Mouse (Mus musculus): ENCODE measurements around the gene Pdpr.

DNA sequence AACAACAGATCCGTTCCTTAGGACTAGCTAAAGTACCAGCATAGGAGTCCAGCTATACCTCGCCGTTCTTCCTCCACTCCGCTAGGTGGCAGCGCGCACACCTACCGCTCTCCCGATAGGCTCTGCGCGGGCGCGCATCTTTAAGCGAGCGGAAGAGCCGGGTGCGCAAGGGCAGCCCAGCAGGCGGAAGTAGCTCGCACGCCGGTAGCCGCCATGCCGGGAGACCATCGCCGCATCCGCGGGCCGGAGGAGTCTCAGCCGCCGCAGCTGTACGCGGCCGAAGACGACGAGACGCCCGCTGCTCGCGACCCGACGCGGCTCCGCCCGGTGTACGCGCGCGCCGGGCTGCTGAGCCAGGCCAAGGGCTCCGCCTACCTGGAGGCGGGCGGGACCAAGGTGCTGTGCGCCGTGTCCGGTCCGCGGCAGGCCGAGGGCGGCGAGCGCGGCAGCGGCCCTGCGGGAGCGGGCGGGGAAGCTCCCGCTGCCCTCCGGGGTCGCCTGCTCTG lies 38.2 kb upstream of the Pdpr start, which contains the start of gene Exosc6:
- TF ChIP-seq CTCF (conservative IDR thresholded peaks at IDR 0.05; ENCODE audit: insufficient read depth, insufficient read length, low read depth, low read length) (peak; percentile 91), POLR2A (IDR thresholded peaks at IDR 0.05; ENCODE audit: low read depth, low read length) (no peak)

Data from kidney, adult 2 months (tissue).